Comparison of ENCODE assay signal across 19 mouse cellular contexts in the genomic region with DNA sequence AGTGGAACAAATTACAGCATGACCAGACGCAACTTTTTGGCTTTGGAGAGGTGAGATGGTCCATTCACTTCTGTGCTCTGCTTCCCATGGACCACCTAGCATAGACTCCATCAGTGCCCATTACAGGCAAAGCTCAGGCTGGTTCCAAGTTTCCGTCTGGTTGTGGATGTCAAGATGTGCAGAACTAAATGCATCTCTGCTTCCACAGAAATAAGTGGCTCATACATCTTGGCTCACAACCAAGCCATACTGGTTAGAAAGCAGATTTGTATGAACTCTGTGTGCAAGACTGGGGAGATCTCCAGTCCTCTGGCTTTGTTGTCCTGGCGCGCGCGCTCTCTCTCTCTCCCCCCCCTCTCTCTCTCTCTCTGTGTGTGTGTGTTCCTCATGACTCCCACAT.
"Had no signal": no experiment of that assay in that cellular context is flagged by ENCODE, and none has a peak within 500 bp of the region (broad histone marks: within the 10 kb centered on the region; RNA-seq: fewer than 3 reads in every experiment).

No protein-coding gene starts in this region.

- H3K9me3 ChIP-seq: limb, embryonic 10.5 days; limb, embryonic 13.5 days; liver, embryonic 12.5 days; liver, embryonic 15.5 days; midbrain, embryonic 15.5 days; neural tube, embryonic 13.5 days; stomach, embryonic 15.5 days had no signal

- H3K4me1 ChIP-seq: liver, embryonic 12.5 days; liver, embryonic 15.5 days; midbrain, embryonic 15.5 days; neural tube, embryonic 13.5 days; stomach, embryonic 15.5 days had no signal

- ATAC-seq: liver, embryonic 12.5 days; midbrain, embryonic 15.5 days had no signal

- H3K27me3 ChIP-seq: limb, embryonic 13.5 days; liver, embryonic 12.5 days; liver, embryonic 15.5 days; midbrain, embryonic 15.5 days; neural tube, embryonic 13.5 days; stomach, embryonic 15.5 days had no signal

- H3K9ac ChIP-seq: limb, embryonic 13.5 days; liver, embryonic 12.5 days; liver, embryonic 15.5 days; midbrain, embryonic 15.5 days; neural tube, embryonic 13.5 days; stomach, embryonic 15.5 days had no signal

- DNase-seq: kidney, adult 2 months; kidney, postnatal 25 days; layer of hippocampus, postnatal 36 days; liver; lung, adult 18-20 months; retina, postnatal 1 day; right cerebral cortex, postnatal 25 days; spleen, adult 18-20 months; thymus, postnatal 25 days had no signal

- H3K4me2 ChIP-seq: limb, embryonic 13.5 days; liver, embryonic 12.5 days; liver, embryonic 15.5 days; midbrain, embryonic 15.5 days; neural tube, embryonic 13.5 days; stomach, embryonic 15.5 days had no signal

- H3K27ac ChIP-seq: kidney, postnatal 0 days; limb, embryonic 10.5 days; limb, embryonic 13.5 days; liver, embryonic 12.5 days; liver, embryonic 15.5 days; macrophage; midbrain, embryonic 15.5 days; neural tube, embryonic 13.5 days; stomach, embryonic 15.5 days had no signal

- H3K4me3 ChIP-seq: limb, embryonic 10.5 days; limb, embryonic 13.5 days; liver, embryonic 12.5 days; liver, embryonic 15.5 days; midbrain, embryonic 15.5 days; myocyte; neural tube, embryonic 13.5 days; stomach, embryonic 15.5 days had no signal

- H3K36me3 ChIP-seq: limb, embryonic 10.5 days; limb, embryonic 13.5 days; liver, embryonic 12.5 days; liver, embryonic 15.5 days; midbrain, embryonic 15.5 days; neural tube, embryonic 13.5 days; stomach, embryonic 15.5 days had no signal
